Mouse (Mus musculus) large intestine, adult 2 months (tissue): ENCODE results near the gene Kmt2e. TPM values are rescaled to one million over a fixed set of nuclear protein-coding genes. Genes with fewer than 3 reads are reported as not detected.
"Not testable (repeated sequence)": the region's sequence is repeated elsewhere in the genome, so short reads cannot be mapped to it uniquely, and the experiment has no call there.

ENCODE experiments used
- DNase-seq: peaks from one replicate; pipeline ENCODE4 v3.0.0-alpha.2; 2012; ENCODE audit warnings: low read depth, low spot score
- WGBS: fragments of 180-500 bp; shearing (Covaris S2); methylation state at CpG from one replicate; pipeline ENCODE4 v1.1.7; 2018; 5-methylcytosine and 5-hydroxymethylcytosine counted together
- polyA plus RNA-seq: library from polyadenylated mRNA; depleted of rRNA; stranded (reverse); fragments of >200 nt; gene quantifications from 2 replicates; pipeline ENCODE4 v1.2.3, GENCODE M21; 2012

Gene Kmt2e
- polyA plus RNA-seq, 1 experiment = 5.7 TPM

- 1% methylated on average over 10 of the region's 10 CpGs for WGBS
These were observed 3.0 kb upstream of the Kmt2e start for GRCm38 (mm10) chr5:23431070-23431864.

GRCm38 (mm10) chr5:23431948-23432707, 2.1 kb upstream of the Kmt2e start:
- WGBS = 1% methylated on average over 10 of the region's 10 CpGs
- DNase-seq = no peak

More at GRCm38 (mm10) chr5:23431070-23431864, 3.0 kb upstream of the Kmt2e start:
- DNase-seq = no peak

- DNase-seq = no peak
- WGBS = under 1% methylated on average over 61 of the region's 61 CpGs
These were observed 1.3 kb upstream of the Kmt2e start for GRCm38 (mm10) chr5:23432708-23433645.

- WGBS = under 1% methylated on average over 46 of the region's 46 CpGs
- DNase-seq = no peak
These were observed 599 bp downstream of the Kmt2e start for GRCm38 (mm10) chr5:23434598-23435481.

GRCm38 (mm10) chr5:23435482-23436125, 1.4 kb downstream of the Kmt2e start:
- no peak for DNase-seq
- WGBS = 0% methylated on average over 13 of the region's 13 CpGs

- DNase-seq = no peak
- 3% methylated on average over 2 of the region's 2 CpGs for WGBS
These were observed 2.5 kb downstream of the Kmt2e start for GRCm38 (mm10) chr5:23436735-23437134.

- 75% methylated on average over 3 of the region's 3 CpGs for WGBS
- no peak for DNase-seq
These were observed 5.6 kb downstream of the Kmt2e start for GRCm38 (mm10) chr5:23439857-23440256.

- DNase-seq = no peak
These were observed 6.3 kb downstream of the Kmt2e start for GRCm38 (mm10) chr5:23440572-23440971.

- WGBS = 30% methylated on average over 1 of the region's 1 CpGs
- DNase-seq = no peak
These were observed 7.7 kb downstream of the Kmt2e start for GRCm38 (mm10) chr5:23441916-23442315.

GRCm38 (mm10) chr5:23444411-23444810, 10.2 kb downstream of the Kmt2e start:
- 54% methylated on average over 4 of the region's 4 CpGs for WGBS
- DNase-seq = no peak

- DNase-seq = not testable (repeated sequence)
- 65% methylated on average over 2 of the region's 2 CpGs for WGBS
These were observed 19.3 kb downstream of the Kmt2e start for GRCm38 (mm10) chr5:23453561-23453960.

GRCm38 (mm10) chr5:23461688-23462087, 27.4 kb downstream of the Kmt2e start:
- no peak for DNase-seq
- 18% methylated on average over 2 of the region's 2 CpGs for WGBS

GRCm38 (mm10) chr5:23464247-23464646, 30.0 kb downstream of the Kmt2e start:
- WGBS = 92% methylated on average over 3 of the region's 3 CpGs
- no peak for DNase-seq

GRCm38 (mm10) chr5:23464743-23465142, 30.5 kb downstream of the Kmt2e start:
- 92% methylated on average over 8 of the region's 8 CpGs for WGBS
- no peak for DNase-seq

GRCm38 (mm10) chr5:23466546-23466945, 32.3 kb downstream of the Kmt2e start:
- 88% methylated on average over 4 of the region's 4 CpGs for WGBS
- no peak for DNase-seq

GRCm38 (mm10) chr5:23473098-23473873, 39.0 kb downstream of the Kmt2e start:
- DNase-seq = no peak
- 62% methylated on average over 6 of the region's 6 CpGs for WGBS

GRCm38 (mm10) chr5:23483811-23484210, 49.6 kb downstream of the Kmt2e start:
- no peak for DNase-seq
- 87% methylated on average over 7 of the region's 7 CpGs for WGBS

- no peak for DNase-seq
- 70% methylated on average over 4 of the region's 4 CpGs for WGBS
These were observed 55.0 kb downstream of the Kmt2e start for GRCm38 (mm10) chr5:23489231-23489630.
